Mouse (Mus musculus): ENCODE data around the gene Peli1. TPM values are rescaled to one million over a fixed set of nuclear protein-coding genes. Genes with fewer than 3 reads are reported as not detected.

The Peli1 gene
- 44.8 and 46.4 TPM in 2 replicates for polyA plus RNA-seq (2015; fragmentation: Nextera tagmentation; extraction: Ambion mirVana)

- H3K27me3 ChIP-seq (replicated peaks; ENCODE audit: insufficient read depth, low read length), result no peaks in the 10 kb centered on the region
Observed at GRCm38 (mm10) chr11:21091067-21091427, at the start of gene Peli1. TSS of gene Peli1 (plus strand) at chr11:21091291.

DNA sequence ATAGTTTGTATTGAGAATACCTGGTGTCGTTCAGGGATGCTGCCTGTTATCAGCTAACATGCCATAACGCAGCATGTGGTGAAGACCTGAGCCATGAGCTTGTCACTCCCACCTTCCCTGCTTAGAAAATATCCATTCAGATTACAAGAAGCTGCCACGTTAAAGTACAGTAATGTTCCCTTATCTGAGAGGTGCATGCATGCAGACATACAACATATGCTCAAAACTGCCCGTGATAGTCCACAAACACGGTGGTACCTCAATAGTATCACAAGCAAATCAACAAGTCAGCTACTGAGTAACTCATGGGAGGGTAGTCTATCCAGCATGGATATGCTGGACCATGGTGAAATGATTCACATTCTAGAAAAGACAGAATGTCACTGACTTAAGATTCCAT, 48.5 kb upstream of the Peli1 start:
- Histone ChIP-seq H3K4me2 (replicated peaks; ENCODE audit: low read depth, low read length) (no peak overlapping the region), H3K9me3 (ENCODE audit: low read length) (no peaks in the 10 kb centered on the region), H3K9ac (replicated peaks; ENCODE audit: low read depth) (no peak overlapping the region), H3K27me3 (replicated peaks; ENCODE audit: insufficient read depth, low read length) (no peaks in the 10 kb centered on the region), H3K36me3 (ENCODE audit: insufficient read depth, low read length) (no peaks in the 10 kb centered on the region), H3K4me3 (ENCODE audit: low read depth, low read length) (no peak overlapping the region), H3K4me1 (ENCODE audit: insufficient read depth, low read depth, low read length) (no peaks in the 10 kb centered on the region), H3K27ac (ENCODE audit: low read length) (no peak overlapping the region)
- no peak for DNase-seq (ENCODE audit: low spot score)
- TF ChIP-seq CTCF (IDR thresholded peaks at IDR 0.05) (no peak), EP300 (IDR thresholded peaks at IDR 0.05) (no peak)
- 82% methylated on average over 5 of the region's 5 CpGs for WGBS
- no peak for ATAC-seq

More at GRCm38 (mm10) chr11:21091067-21091427, at the start of gene Peli1:
- H3K4me3 ChIP-seq (ENCODE audit: low read depth, low read length), result peak within 1 kb of the TSS; percentile 100
- H3K4me2 ChIP-seq (replicated peaks; ENCODE audit: low read depth, low read length), result peak within 1 kb of the TSS; percentile 65
- 0% methylated on average over 23 of the region's 24 CpGs for WGBS
- ATAC-seq, result peak; percentile 99
- TF ChIP-seq EP300 (IDR thresholded peaks at IDR 0.05) (no peak; the same call in 1 of the 2 replicates), CTCF (IDR thresholded peaks at IDR 0.05) (peak; percentile 40; the same call in 1 of the 2 replicates)
- H3K27ac ChIP-seq (ENCODE audit: low read length), result peak within 1 kb of the TSS; percentile 99
- no peaks in the 10 kb centered on the region for H3K36me3 ChIP-seq (ENCODE audit: insufficient read depth, low read length)
- DNase-seq (ENCODE audit: low spot score), result peak; percentile 99
- peaks cover 4% of the 10 kb centered on the region; the same call in 1 of the 2 replicates for H3K4me1 ChIP-seq (ENCODE audit: insufficient read depth, low read depth, low read length)
- peak within 1 kb of the TSS; percentile 94 for H3K9ac ChIP-seq (replicated peaks; ENCODE audit: low read depth)
- no peaks in the 10 kb centered on the region for H3K9me3 ChIP-seq (ENCODE audit: low read length)

- Histone ChIP-seq H3K36me3 (ENCODE audit: insufficient read depth, low read length) (no peaks in the 10 kb centered on the region), H3K9me3 (ENCODE audit: low read length) (no peaks in the 10 kb centered on the region), H3K27ac (ENCODE audit: low read length) (no peak overlapping the region), H3K4me1 (ENCODE audit: insufficient read depth, low read depth, low read length) (no peaks in the 10 kb centered on the region), H3K4me2 (replicated peaks; ENCODE audit: low read depth, low read length) (no peak overlapping the region), H3K9ac (replicated peaks; ENCODE audit: low read depth) (no peak overlapping the region), H3K27me3 (replicated peaks; ENCODE audit: insufficient read depth, low read length) (no peaks in the 10 kb centered on the region), H3K4me3 (ENCODE audit: low read depth, low read length) (no peak overlapping the region)
- TF ChIP-seq EP300 (IDR thresholded peaks at IDR 0.05) (no peak), CTCF (IDR thresholded peaks at IDR 0.05) (no peak)
- ATAC-seq (no peak), DNase-seq (ENCODE audit: low spot score) (peak; percentile 37)
- WGBS, result 76% methylated on average over 2 of the region's 2 CpGs
Observed at GRCm38 (mm10) chr11:21046188-21046587, 44.9 kb upstream of the Peli1 start.

GRCm38 (mm10) chr11:21047921-21048320, 43.2 kb upstream of the Peli1 start:
- H3K27me3 ChIP-seq (replicated peaks; ENCODE audit: insufficient read depth, low read length), result no peaks in the 10 kb centered on the region
- no peaks in the 10 kb centered on the region for H3K9me3 ChIP-seq (ENCODE audit: low read length)
- no peak overlapping the region for H3K4me3 ChIP-seq (ENCODE audit: low read depth, low read length)
- H3K4me2 ChIP-seq (replicated peaks; ENCODE audit: low read depth, low read length), result no peak overlapping the region
- no peak overlapping the region for H3K27ac ChIP-seq (ENCODE audit: low read length)
- 61% methylated on average over 2 of the region's 2 CpGs for WGBS
- ATAC-seq (no peak), DNase-seq (ENCODE audit: low spot score) (no peak)
- H3K9ac ChIP-seq (replicated peaks; ENCODE audit: low read depth), result no peak overlapping the region
- H3K36me3 ChIP-seq (ENCODE audit: insufficient read depth, low read length), result no peaks in the 10 kb centered on the region
- TF ChIP-seq EP300 (IDR thresholded peaks at IDR 0.05) (no peak), CTCF (IDR thresholded peaks at IDR 0.05) (no peak)
- no peaks in the 10 kb centered on the region for H3K4me1 ChIP-seq (ENCODE audit: insufficient read depth, low read depth, low read length)

- Histone ChIP-seq H3K4me2 (replicated peaks; ENCODE audit: low read depth, low read length) (no peak overlapping the region), H3K27ac (ENCODE audit: low read length) (no peak overlapping the region), H3K4me1 (ENCODE audit: insufficient read depth, low read depth, low read length) (no peaks in the 10 kb centered on the region), H3K36me3 (ENCODE audit: insufficient read depth, low read length) (no peaks in the 10 kb centered on the region), H3K9ac (replicated peaks; ENCODE audit: low read depth) (no peak overlapping the region), H3K9me3 (ENCODE audit: low read length) (no peaks in the 10 kb centered on the region), H3K4me3 (ENCODE audit: low read depth, low read length) (no peak overlapping the region), H3K27me3 (replicated peaks; ENCODE audit: insufficient read depth, low read length) (no peaks in the 10 kb centered on the region)
- no peak for DNase-seq (ENCODE audit: low spot score)
- ATAC-seq, result no peak
- WGBS, result 66% methylated on average over 9 of the region's 9 CpGs
- TF ChIP-seq EP300 (IDR thresholded peaks at IDR 0.05) (no peak), CTCF (IDR thresholded peaks at IDR 0.05) (no peak)
Observed at GRCm38 (mm10) chr11:21051716-21052115, 39.4 kb upstream of the Peli1 start.

GRCm38 (mm10) chr11:21054587-21054986, 36.5 kb upstream of the Peli1 start:
- Histone ChIP-seq H3K4me2 (replicated peaks; ENCODE audit: low read depth, low read length) (no peak overlapping the region), H3K27me3 (replicated peaks; ENCODE audit: insufficient read depth, low read length) (no peaks in the 10 kb centered on the region), H3K4me3 (ENCODE audit: low read depth, low read length) (no peak overlapping the region), H3K9ac (replicated peaks; ENCODE audit: low read depth) (no peak overlapping the region), H3K4me1 (ENCODE audit: insufficient read depth, low read depth, low read length) (no peaks in the 10 kb centered on the region), H3K27ac (ENCODE audit: low read length) (no peak overlapping the region), H3K9me3 (ENCODE audit: low read length) (no peaks in the 10 kb centered on the region), H3K36me3 (ENCODE audit: insufficient read depth, low read length) (no peaks in the 10 kb centered on the region)
- ATAC-seq (no peak), DNase-seq (ENCODE audit: low spot score) (no peak)
- TF ChIP-seq CTCF (IDR thresholded peaks at IDR 0.05) (no peak), EP300 (IDR thresholded peaks at IDR 0.05) (no peak)
